Mouse (Mus musculus): ENCODE measurements around the gene Lypd4. TPM values are rescaled to one million over a fixed set of nuclear protein-coding genes. Genes with fewer than 3 reads are reported as not detected.

Lypd4 gene
- total RNA-seq, 2 experiments from 2014 or later, result not detected

DNA sequence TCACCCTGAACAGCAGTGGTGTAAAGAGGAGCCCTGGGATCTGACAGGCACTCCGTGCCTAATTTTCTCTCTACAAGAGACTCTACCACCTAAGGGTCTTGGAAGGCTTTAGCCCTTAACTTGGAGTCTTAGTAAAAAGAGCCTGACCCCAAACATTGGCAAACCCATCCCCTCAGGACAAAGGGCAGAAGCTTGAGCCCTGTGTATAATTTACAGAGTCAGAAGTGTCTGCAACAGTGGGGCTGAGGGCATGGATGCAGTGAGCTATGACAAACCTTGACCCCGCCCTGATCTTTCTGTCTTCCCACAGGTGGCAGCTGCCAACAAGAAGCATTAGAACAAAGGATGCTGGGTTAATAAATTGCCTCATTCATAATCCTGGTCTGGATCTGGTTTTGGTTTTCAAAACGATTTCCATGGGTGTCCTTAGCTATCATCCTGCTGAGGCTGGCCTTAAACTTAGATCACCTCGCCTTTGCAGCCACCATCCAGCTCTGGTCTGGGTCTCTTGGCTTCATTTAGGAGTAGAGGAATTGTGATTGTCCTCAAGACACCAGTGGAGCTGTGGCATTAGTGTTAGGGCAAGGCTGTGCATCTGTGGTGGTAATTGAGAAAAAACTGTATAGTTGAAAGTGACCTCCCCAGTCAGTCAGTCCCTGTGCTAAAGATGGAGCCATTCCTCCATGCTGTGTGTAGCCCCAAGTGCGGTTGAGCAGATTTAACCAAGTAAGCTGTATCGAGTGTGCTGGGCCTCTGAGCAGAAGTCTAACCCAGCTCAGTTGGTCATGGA, 19.9 kb upstream of the Lypd4 start:
- DNase-seq (ENCODE audit: low spot score in 2 of 2), result no peak

DNA sequence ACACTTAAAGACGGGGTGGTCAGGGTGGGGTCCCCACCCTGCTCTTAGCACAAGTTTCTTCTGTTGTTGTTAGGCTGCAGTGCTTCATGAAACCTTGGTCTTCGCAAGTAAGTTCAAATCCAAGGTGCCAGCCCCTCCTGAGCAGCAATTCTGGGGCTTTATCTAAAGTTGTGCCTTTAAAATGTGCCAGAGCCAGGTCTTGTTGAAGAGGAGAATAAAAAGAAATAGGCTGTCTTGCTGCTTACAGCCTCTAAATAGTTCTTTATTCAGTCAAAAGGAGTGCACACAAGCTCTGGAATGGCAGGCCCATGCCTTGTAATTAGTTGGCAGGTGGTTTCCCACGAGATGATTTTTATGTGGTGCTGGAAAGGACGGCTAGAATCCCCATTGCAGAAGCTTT, 17.4 kb upstream of the Lypd4 start:
- DNase-seq (ENCODE audit: low spot score in 2 of 2), result no peak

DNA sequence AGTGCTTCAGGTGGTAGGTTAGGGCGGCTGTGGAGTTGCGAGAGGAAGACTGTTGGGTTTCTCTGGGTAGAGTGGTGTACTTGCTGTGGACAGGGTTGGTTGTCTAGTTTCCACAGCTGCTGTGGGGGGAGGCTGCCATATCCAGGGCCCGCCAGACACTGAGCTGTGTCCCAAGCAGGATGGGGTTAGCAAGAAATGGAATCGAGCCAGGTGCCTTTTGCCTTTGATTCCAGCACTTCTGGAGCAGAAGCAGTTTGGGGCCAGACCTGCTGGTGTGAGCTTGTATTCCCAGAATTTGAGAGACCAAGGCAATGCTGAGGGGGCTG, 16.5 kb upstream of the Lypd4 start:
- no peak for DNase-seq (ENCODE audit: low spot score in 2 of 2)

DNA sequence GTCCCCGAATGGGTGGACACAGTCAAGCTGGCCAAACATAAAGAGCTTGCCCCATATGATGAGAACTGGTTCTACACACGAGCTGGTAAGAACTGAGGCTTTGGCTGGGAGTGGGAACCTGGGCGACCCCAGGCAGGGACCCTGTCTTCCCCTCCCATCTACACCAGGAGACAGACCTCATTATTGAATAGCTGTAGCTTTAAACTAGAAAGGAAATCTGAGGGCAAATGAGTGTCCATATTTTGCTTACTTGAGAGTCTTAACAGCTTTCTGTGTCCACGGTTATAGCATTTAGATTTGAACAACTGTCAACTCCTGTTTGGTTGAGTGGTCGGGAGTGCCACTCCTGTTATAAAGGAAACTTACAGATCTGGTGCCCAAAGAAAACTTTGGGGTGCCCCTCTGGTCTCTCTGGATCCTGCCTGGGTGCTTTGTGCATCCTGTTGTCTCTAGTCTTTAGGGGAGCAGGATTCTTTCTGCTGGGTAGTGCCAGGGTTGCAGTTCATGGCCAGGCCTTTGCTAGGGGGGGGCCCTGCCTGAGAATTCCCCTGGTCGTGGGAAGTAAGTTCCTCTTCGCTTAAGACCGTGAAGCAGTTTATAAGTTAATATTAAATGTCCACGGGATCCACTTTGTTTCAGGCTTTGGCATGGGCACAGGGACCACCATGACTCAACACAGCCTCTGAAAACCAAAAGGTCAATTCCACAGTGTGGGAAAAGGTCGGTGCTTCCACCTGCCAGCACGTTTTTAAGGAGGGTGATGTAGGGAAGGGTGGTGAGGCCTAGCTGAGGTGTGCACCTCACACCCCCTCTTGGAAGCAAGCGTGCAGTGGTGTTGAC, 15.9 kb upstream of the Lypd4 start:
- DNase-seq (ENCODE audit: low spot score in 2 of 2), result no peak

DNA sequence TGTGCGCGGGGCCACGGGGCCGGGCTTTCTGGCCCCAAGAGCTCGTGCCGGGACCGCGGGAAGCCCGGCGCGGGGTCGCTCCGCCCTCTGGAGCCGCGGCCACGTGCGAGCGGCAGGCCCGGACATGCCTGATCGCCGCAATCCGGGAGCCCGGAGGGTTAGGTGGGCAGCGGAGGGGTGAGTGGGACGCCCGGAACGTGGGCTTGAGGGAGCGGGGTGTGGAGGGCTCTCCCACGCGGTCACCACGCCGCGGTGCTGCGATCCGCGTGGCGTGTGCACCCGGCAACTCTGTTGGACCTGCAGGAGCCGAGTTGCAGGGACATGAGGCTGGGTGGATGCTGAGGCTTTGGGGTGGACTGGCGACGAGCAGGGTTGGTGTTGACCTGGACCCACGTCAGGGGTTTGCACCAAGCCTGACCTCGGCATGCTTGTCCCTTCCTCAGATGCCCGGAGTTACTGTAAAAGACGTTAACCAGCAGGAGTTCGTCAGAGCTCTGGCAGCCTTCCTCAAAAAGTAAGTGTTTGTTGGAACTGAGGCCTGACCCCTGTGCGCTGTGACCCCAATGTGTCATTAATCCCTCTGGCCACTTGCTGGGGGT, 15.1 kb upstream of the Lypd4 start:
- no peak for DNase-seq (ENCODE audit: low spot score in 2 of 2)

DNA sequence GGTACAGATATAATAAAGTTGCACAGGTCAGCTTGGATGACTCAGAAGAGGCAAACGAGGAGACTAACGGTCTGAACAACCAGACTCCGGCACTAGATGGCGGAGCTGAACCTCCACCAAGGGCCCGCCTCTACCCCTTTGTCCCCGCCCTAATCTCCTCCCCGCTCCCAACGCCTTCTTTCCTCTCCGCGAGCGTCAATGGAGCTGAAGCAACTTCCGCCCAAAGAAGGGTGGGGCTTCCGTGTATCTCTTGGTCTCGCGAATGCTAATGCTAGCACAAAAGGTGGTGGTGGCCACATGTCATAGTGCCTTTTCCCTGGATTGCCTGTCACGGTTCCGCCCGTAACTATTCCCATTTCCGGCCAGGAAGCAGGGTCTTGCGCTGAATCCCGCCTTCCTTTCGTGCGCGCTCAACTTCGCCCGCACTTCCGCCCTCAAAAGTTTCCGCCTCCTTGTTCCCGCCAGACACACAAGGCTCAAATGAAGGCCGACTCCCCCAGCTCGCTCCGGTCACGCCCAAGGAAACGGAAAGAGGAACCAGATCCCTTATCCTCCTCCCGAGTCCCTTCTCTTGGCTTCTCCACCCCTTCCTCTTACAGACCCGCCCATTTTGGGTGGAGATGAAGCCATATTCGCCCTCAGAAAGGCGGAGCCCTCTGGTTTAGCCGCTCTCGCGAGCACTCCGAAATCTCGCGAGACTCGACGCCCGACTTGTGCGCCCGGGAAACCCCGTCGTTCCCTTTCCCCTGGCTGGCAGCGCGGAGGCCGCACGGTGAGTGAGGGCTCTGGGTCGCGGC, 14.4 kb upstream of the Lypd4 start, which contains the start of gene Rps19:
Gene Rps19, plus strand, starts transcription at position 476 of the 797 bp plus-strand sequence.
- peak; percentile 95 to 96 for DNase-seq (ENCODE audit: low spot score in 2 of 2)

DNA sequence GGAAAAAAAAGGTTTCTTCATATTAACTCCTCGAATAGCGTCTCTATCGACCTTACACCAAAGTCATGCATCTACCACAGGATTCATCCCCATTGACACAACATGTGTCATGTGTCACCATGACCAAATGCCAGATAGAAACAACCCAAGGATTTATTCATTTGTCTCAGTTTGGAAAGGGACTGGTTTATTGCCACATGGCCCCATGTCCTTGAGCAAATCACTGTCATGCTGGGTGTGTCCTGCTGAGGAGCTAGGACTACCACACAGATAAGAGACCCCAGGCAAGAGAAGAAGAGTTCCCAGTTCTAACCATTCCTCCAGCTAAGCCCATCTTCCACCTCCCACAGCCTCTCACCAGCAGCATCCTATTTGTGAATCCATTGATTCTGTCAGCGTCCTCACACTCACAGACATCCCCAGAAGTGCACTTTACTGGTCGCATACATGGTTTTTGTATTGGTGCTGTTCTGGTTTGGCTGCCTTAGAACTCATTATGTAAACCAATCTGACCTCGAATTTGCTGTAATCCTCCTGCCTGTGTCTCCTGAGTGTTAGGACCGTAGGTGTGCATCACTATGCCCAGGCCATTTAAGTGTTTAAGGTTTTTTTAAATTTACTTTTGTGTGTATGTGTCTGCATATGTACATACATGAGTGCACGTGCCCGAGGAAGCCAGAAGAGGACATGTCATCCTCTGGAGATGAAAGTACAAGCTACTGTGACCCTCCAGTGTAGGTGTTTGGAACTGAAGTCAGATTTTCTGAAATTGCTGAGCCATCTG, 12.9 kb upstream of the Lypd4 start:
- no peak for DNase-seq (ENCODE audit: low spot score in 2 of 2)

DNA sequence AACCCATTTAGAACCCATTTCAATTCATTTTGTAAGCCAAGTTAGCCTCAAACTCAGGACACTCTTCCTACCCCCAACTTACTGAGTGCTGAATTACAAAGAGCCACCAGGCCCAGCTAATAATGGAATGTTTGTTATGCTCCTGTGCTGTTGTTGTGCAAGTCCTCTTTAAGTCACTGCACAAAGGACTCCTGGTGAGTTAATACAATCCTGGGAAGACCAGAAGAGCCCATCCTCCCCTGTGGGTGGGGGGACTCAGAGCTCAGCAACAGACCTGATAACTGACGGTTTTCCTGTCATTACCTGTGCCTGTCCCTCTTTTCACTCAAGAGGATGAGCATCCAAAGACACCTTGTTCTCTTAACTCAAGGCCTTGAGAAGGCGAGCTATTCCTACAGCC, 9.9 kb upstream of the Lypd4 start:
- no peak for DNase-seq (ENCODE audit: low spot score in 2 of 2)

DNA sequence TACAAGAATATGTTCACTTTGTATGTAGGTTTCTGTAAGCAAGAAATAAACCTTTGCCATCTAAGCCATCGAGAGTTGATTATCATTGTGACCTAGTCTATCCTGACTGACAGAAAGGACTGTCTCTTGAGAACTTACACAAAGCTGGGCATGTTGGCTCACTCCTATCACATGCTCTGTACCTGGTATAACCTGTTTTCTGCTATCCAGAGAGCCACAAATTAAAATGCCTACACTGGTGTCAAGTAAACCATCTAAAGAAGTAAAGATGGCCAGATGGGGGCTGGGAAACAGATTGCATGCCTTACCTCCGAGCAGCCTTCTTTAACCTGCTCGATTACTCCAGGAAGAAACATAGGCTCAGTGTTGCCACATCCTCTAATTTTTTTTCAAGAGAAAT, 7.8 kb upstream of the Lypd4 start:
- DNase-seq (ENCODE audit: low spot score in 2 of 2), result no peak

DNA sequence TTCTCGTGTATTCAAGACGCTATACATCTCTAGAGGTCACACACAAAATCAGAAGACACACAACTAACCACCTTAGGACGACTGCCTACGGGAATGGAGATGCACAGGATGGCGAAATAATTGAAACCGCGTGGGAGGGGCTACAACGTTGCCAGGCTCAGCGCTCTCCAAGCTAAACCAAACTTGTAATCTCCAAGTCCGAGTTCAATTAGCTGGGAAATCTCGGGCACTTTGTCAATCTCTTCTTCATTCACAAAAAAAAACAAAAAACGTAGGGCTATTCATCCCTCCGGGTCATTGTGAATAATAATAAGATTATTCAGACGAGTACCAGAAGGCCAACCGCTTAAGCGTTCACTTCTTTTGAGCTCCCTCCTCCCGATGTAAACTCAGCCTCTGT, 661 bp downstream of the Lypd4 start:
- no peak for DNase-seq (ENCODE audit: low spot score in 2 of 2)

DNA sequence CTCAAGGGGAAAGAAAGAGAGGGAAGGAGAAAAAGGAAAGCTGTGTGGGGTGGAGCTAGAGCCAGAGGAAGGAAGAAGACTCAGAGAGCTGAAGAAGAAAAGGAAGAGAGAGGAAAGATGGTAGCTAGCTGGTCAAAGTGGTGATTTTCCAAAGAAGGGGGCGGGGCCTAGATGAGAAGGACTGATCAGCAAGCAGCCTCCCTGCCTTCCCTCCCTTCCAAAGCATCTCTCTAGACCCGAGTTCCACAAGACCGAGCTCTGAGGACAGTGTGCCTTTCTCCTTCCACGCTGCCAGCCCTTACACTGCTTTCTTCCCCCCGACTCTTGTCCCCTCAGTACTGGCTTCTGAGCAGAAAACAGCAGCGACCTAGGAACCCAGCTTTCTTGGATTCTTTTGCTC, 5.6 kb downstream of the Lypd4 start:
- DNase-seq (ENCODE audit: low spot score in 2 of 2), result no peak

DNA sequence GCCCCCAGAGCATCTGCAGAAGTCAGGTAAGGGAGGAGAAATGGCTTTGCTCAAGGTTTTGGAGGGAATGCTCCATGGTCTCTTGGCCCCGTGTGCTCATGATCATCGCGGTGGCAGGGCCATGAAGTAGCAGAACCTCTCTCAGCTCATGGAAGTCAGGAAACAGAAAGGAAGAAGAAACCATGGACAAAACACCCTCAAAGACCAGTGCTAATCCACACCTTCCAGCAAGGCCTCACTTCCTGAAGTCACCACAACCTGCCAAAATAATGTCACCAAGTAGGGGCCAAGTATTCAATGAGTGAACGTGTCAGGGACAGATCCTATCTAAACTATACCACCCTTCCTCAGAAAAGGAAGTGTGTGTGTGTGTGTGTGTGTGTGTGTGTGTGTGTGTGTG, 6.9 kb downstream of the Lypd4 start:
- DNase-seq (ENCODE audit: low spot score in 2 of 2), result no peak

DNA sequence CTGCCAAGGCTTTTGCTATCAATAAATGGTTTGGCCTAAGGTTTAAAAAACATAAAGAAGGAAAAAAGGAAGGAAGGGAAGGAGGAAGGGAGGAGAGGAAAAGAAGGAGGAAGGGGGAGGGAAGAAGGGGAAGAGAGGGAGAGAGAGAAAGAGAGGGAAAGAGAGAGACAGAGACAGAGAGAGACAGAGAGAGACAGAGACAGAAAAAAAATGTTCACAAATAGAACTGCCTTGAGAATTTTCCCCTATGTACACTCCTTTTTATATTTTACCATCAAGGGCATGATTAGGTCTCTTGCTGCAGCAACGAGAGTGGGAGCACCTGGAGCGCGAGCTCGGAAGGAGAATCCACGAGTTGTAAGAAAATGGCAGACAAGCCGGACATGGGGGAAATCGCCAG, 7.8 kb downstream of the Lypd4 start, which contains the start of gene Gm9844:
Gene Gm9844, plus strand, starts transcription at position 301 of the 400 bp plus-strand sequence.
- DNase-seq (ENCODE audit: low spot score in 2 of 2), result no peak

DNA sequence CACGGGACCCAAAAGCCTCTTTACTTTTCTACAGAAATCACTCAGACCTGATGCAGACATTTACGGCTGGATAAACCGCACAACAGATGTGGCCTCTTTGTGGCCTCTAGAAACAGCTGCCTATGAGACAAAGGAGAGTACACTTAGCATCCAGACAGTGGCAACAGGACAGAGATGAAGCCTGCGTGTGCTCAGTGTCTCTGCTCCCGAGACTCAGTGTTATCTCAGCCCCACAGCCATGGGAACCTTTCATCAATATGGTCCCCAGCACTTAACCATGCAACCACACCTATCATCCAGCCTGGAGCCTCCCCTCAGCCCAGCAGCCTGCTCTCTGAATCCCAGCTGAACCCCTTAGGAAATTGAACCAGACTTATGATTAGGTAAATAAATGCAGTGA, 10.5 kb downstream of the Lypd4 start:
- no peak for DNase-seq (ENCODE audit: low spot score in 2 of 2)

DNA sequence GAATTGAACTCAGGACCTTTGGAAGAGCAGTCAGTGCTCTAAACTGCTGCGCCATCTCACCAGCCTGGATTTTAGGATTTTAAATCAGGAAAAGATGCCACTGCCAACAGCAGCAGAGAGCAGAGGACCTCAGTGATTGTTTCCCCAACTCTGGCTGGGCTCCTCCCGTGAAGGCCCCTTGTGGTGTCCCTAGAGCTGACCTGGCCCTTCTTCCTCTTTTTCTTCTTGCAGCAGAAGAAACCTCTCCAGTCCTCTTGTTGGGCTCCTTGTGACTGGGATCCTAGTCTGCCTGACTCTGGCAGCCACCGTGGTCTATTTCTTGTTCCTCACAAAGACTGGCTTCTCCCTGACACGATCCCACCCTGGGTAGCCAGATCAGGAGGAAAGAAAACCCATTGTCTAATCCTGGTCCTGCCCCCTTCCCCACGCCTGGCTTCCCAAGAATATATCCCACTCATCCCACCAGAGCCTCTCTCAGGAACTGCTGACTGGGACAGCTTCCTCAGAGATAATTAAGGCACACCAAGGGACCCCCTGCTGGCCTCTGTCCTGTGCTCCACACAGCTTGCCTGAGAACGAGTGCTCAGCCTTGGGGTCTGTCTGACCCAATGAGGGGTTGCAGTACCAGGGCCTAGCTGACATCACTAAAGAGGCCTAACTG, 13.2 kb downstream of the Lypd4 start:
- DNase-seq (ENCODE audit: low spot score in 2 of 2), result no peak

DNA sequence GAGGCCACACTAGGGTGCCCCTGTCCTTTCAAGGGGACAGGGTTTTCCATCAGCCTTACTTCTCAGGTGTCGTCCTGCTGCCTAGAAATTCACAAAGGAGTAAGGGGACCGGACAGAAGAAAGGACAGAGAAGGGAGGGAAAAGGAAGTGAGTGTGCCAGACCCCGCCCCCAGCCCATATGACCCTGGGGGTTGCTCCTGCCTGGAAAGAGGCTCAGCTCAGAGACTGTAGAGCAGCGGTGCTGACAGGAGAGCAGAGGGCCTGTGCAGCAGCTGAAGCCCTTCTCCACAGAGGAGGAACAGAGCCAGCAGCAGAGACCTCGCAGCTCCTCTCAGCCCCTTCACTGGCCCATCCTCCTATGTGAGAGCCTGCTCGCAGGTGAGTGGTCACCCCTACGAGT, 16.0 kb downstream of the Lypd4 start:
- no peak for DNase-seq (ENCODE audit: low spot score in 2 of 2)

DNA sequence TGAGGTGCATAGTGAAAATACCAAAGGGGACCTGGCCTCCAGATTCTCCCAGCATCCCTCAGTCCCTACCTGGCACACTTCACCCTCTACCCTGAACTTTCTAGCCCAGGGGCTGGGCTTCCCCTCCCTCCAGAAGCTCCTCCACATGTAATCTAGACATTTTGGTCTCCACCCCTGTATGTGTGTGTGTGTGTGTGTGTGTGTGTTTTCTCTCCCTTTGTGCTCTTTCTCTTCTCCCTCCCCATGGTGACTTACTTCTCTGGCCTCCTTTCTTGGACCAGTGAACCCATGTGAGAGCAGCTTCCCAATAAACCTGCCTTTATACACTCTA, 16.5 kb downstream of the Lypd4 start:
- no peak for DNase-seq (ENCODE audit: low spot score in 2 of 2)

DNA sequence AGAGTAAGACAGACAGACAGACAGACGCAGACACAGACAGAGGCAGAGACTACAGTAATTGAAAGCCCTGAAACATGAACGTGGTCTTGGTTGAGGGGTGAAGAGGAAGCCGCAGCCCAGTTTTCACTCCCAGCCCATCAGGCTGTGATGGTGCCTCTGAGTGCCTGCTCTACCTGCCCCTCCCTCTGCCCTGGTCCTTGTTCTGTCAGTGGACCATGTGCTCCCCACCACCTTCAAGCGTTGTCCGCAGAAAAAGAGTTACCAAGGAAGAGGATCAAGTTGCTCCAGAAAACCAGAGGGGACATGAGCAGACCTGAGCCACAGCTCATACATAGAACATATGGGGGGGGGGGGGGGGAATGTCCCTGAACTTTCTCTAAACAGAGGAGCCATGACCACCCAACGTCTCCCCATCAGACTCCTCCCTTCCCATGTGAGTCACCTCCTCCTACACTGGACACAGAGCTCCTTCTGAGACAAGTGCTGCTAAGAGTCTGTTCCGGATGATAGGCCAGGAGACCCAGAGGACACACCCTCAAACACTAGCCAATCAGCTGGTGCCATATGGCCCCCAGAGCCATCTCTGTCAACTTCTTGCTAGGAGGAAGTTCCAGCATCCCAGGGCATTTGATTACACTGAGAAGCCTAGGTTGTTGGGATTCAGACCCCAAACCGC, 17.0 kb downstream of the Lypd4 start:
- DNase-seq (ENCODE audit: low spot score in 2 of 2), result no peak

DNA sequence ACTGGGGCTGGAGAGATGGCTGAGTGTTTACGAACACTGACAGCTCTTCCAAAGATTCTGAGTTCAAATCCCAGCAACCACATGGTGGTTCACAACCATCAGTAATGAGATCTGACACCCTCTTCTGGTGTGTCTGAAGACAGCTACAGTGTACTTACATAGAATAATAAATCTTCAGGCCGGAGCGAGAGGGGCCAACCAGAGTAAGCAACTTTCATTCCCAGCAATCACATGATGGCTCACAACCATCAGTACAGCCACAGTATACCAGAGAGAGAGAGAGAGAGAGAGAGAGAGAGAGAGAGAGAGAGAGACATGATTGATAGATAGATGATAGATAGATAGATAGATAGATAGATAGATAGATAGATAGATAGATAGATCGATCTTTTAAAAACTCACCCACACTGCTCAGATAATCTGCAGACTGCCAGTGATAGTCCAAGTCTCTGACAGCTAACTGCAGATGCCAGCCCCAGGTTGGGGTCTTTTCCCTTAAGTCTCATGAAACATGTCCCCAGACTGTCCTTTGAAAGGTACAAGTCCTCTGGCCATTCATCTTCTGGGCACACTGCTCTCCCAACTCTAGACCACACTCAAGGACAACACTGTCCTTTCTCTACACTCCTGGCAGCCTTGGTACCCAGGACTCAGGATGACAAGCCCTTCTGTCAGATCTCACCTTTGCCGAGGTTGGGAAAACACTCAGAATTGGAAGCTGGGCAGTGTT, 18.0 kb downstream of the Lypd4 start:
- no peak for DNase-seq (ENCODE audit: low spot score in 2 of 2)

Data from adrenal gland, postnatal 4 days (tissue).